Mouse (Mus musculus): Measurements from ENCODE around the gene Olfr1037.

GRCm38 (mm10) chr2:86070189-86070588 lies 17.0 kb downstream of the Olfr1037 start:
- TF ChIP-seq CTCF (conservative IDR thresholded peaks at IDR 0.05; ENCODE audit: low read length) (no peak), POU5F1 (IDR thresholded peaks at IDR 0.05; ENCODE audit: borderline replicate concordance, low read length) (no peak), NANOG (IDR thresholded peaks at IDR 0.05; ENCODE audit: borderline replicate concordance, low read length) (no peak)
